Mouse (Mus musculus): ENCODE data around the gene Sox5. TPM values are rescaled to one million over a fixed set of nuclear protein-coding genes. Genes with fewer than 3 reads are reported as not detected.
A peak's percentile ranks its signal among the peaks of the same experiment; 100 is the strongest.

Sox5 gene
- polyA plus RNA-seq, 1 experiment from 2014 or later = 38.9 TPM

GRCm38 (mm10) chr6:144323372-144323771, 458.4 kb downstream of the Sox5 start:
- no peaks in the 10 kb centered on the region for H3K9me3 ChIP-seq
- no peak overlapping the region for H3K4me3 ChIP-seq
- no peaks in the 10 kb centered on the region for H3K27me3 ChIP-seq
- no peak for ATAC-seq (ENCODE audit: low FRiP score, low read depth)
- no peak overlapping the region for H3K27ac ChIP-seq (replicated peaks)
- WGBS = 90% methylated on average over 4 of the region's 4 CpGs
- no peak overlapping the region for H3K9ac ChIP-seq
- H3K36me3 ChIP-seq = no peaks in the 10 kb centered on the region
- no peak overlapping the region for H3K4me2 ChIP-seq
- no peaks in the 10 kb centered on the region for H3K4me1 ChIP-seq (replicated peaks)

GRCm38 (mm10) chr6:144322297-144323047, 459.3 kb downstream of the Sox5 start:
- Histone ChIP-seq H3K27me3 (no peaks in the 10 kb centered on the region), H3K36me3 (no peaks in the 10 kb centered on the region), H3K9me3 (no peaks in the 10 kb centered on the region), H3K4me3 (no peak overlapping the region), H3K9ac (no peak overlapping the region), H3K4me1 (replicated peaks) (no peaks in the 10 kb centered on the region), H3K4me2 (no peak overlapping the region), H3K27ac (replicated peaks) (no peak overlapping the region)
- WGBS = 84% methylated on average over 13 of the region's 13 CpGs
- no peak for ATAC-seq (ENCODE audit: low FRiP score, low read depth)

- ATAC-seq (ENCODE audit: low FRiP score, low read depth) = no peak
- H3K27me3 ChIP-seq = no peaks in the 10 kb centered on the region
- H3K27ac ChIP-seq (replicated peaks) = no peak overlapping the region
- no peaks in the 10 kb centered on the region for H3K9me3 ChIP-seq
- H3K36me3 ChIP-seq = no peaks in the 10 kb centered on the region
- no peak overlapping the region for H3K4me2 ChIP-seq
- H3K4me3 ChIP-seq = no peak overlapping the region
- no peaks in the 10 kb centered on the region for H3K4me1 ChIP-seq (replicated peaks)
- no peak overlapping the region for H3K9ac ChIP-seq
These were observed 461.4 kb downstream of the Sox5 start for GRCm38 (mm10) chr6:144320327-144320726.

- Histone ChIP-seq H3K27ac (replicated peaks) (no peak overlapping the region), H3K4me2 (no peak overlapping the region), H3K4me1 (replicated peaks) (no peaks in the 10 kb centered on the region), H3K9ac (no peak overlapping the region), H3K36me3 (no peaks in the 10 kb centered on the region), H3K9me3 (no peaks in the 10 kb centered on the region), H3K4me3 (no peak overlapping the region), H3K27me3 (no peaks in the 10 kb centered on the region)
- 72% methylated on average over 6 of the region's 6 CpGs for WGBS
- ATAC-seq (ENCODE audit: low FRiP score, low read depth) = no peak
These were observed 462.1 kb downstream of the Sox5 start for GRCm38 (mm10) chr6:144319717-144320116.

GRCm38 (mm10) chr6:144312781-144313754, 468.7 kb downstream of the Sox5 start:
- H3K4me2 ChIP-seq = no peak overlapping the region
- peaks cover 7% of the 10 kb centered on the region; the same call in 1 of the 2 replicates for H3K4me1 ChIP-seq (replicated peaks)
- no peak overlapping the region for H3K27ac ChIP-seq (replicated peaks)
- H3K9me3 ChIP-seq = no peaks in the 10 kb centered on the region
- ATAC-seq (ENCODE audit: low FRiP score, low read depth) = peak; percentile 69; the same call in 1 of the 2 replicates
- no peak overlapping the region for H3K4me3 ChIP-seq
- H3K9ac ChIP-seq = no peak overlapping the region
- no peaks in the 10 kb centered on the region for H3K27me3 ChIP-seq
- 28% methylated on average over 17 of the region's 17 CpGs for WGBS
- H3K36me3 ChIP-seq = no peaks in the 10 kb centered on the region

- H3K4me2 ChIP-seq = no peak overlapping the region
- no peak overlapping the region for H3K9ac ChIP-seq
- H3K4me3 ChIP-seq = no peak overlapping the region
- WGBS = 44% methylated on average over 7 of the region's 7 CpGs
- H3K4me1 ChIP-seq (replicated peaks) = peaks cover 7% of the 10 kb centered on the region; the same call in 1 of the 2 replicates
- H3K36me3 ChIP-seq = no peaks in the 10 kb centered on the region
- H3K27ac ChIP-seq (replicated peaks) = no peak overlapping the region
- no peaks in the 10 kb centered on the region for H3K9me3 ChIP-seq
- ATAC-seq (ENCODE audit: low FRiP score, low read depth) = no peak
- H3K27me3 ChIP-seq = no peaks in the 10 kb centered on the region
These were observed 469.4 kb downstream of the Sox5 start for GRCm38 (mm10) chr6:144312282-144312780.

- H3K27me3 ChIP-seq = no peaks in the 10 kb centered on the region
- ATAC-seq (ENCODE audit: low FRiP score, low read depth) = no peak
- H3K4me2 ChIP-seq = no peak overlapping the region
- H3K27ac ChIP-seq (replicated peaks) = no peak overlapping the region
- H3K4me3 ChIP-seq = no peak overlapping the region
- no peaks in the 10 kb centered on the region for H3K36me3 ChIP-seq
- 57% methylated on average over 4 of the region's 4 CpGs for WGBS
- H3K4me1 ChIP-seq (replicated peaks) = peaks cover 7% of the 10 kb centered on the region; the same call in 1 of the 2 replicates
- H3K9ac ChIP-seq = no peak overlapping the region
- H3K9me3 ChIP-seq = no peaks in the 10 kb centered on the region
These were observed 470.0 kb downstream of the Sox5 start for GRCm38 (mm10) chr6:144311754-144312153.

- Histone ChIP-seq H3K4me1 (replicated peaks) (peaks cover 7% of the 10 kb centered on the region; the same call in 1 of the 2 replicates), H3K4me3 (no peak overlapping the region), H3K4me2 (no peak overlapping the region), H3K27me3 (no peaks in the 10 kb centered on the region), H3K9ac (no peak overlapping the region), H3K9me3 (no peaks in the 10 kb centered on the region), H3K27ac (replicated peaks) (no peak overlapping the region), H3K36me3 (no peaks in the 10 kb centered on the region)
- no peak for ATAC-seq (ENCODE audit: low FRiP score, low read depth)
These were observed 472.6 kb downstream of the Sox5 start for GRCm38 (mm10) chr6:144309171-144309570.

- H3K4me1 ChIP-seq (replicated peaks) = peaks cover 7% of the 10 kb centered on the region; the same call in 1 of the 2 replicates
- no peak overlapping the region for H3K4me3 ChIP-seq
- WGBS = 93% methylated on average over 12 of the region's 12 CpGs
- H3K4me2 ChIP-seq = no peak overlapping the region
- H3K27ac ChIP-seq (replicated peaks) = no peak overlapping the region
- no peak overlapping the region for H3K9ac ChIP-seq
- no peaks in the 10 kb centered on the region for H3K9me3 ChIP-seq
- ATAC-seq (ENCODE audit: low FRiP score, low read depth) = no peak
- no peaks in the 10 kb centered on the region for H3K27me3 ChIP-seq
- no peaks in the 10 kb centered on the region for H3K36me3 ChIP-seq
These were observed 474.1 kb downstream of the Sox5 start for GRCm38 (mm10) chr6:144307551-144308149.

- WGBS = 92% methylated on average over 6 of the region's 6 CpGs
These were observed 479.0 kb downstream of the Sox5 start for GRCm38 (mm10) chr6:144302823-144303222.

GRCm38 (mm10) chr6:144301082-144301481, 480.7 kb downstream of the Sox5 start:
- 0 out of 2 replicates have a peak, but pooled peaks cover 1% of the 10 kb centered on the region for H3K9me3 ChIP-seq
- 47% methylated on average over 4 of the region's 4 CpGs for WGBS
- no peaks in the 10 kb centered on the region for H3K4me1 ChIP-seq (replicated peaks)
- no peak overlapping the region for H3K27ac ChIP-seq (replicated peaks)
- no peak overlapping the region for H3K4me3 ChIP-seq
- no peaks in the 10 kb centered on the region for H3K36me3 ChIP-seq
- no peaks in the 10 kb centered on the region for H3K27me3 ChIP-seq
- H3K9ac ChIP-seq = no peak overlapping the region
- no peak overlapping the region for H3K4me2 ChIP-seq
- no peak for ATAC-seq (ENCODE audit: low FRiP score, low read depth)

More at GRCm38 (mm10) chr6:144302823-144303222, 479.0 kb downstream of the Sox5 start:
- no peaks in the 10 kb centered on the region for H3K27me3 ChIP-seq
- no peak overlapping the region for H3K27ac ChIP-seq (replicated peaks)
- no peaks in the 10 kb centered on the region for H3K4me1 ChIP-seq (replicated peaks)
- H3K9ac ChIP-seq = no peak overlapping the region
- no peak overlapping the region for H3K4me3 ChIP-seq
- no peak overlapping the region for H3K4me2 ChIP-seq
- no peaks in the 10 kb centered on the region for H3K36me3 ChIP-seq
- H3K9me3 ChIP-seq = no peaks in the 10 kb centered on the region
- no peak for ATAC-seq (ENCODE audit: low FRiP score, low read depth)

Data from hindbrain, embryonic 15.5 days (tissue).